Mouse (Mus musculus): Measurements from ENCODE around the gene Epb41l1.

DNA sequence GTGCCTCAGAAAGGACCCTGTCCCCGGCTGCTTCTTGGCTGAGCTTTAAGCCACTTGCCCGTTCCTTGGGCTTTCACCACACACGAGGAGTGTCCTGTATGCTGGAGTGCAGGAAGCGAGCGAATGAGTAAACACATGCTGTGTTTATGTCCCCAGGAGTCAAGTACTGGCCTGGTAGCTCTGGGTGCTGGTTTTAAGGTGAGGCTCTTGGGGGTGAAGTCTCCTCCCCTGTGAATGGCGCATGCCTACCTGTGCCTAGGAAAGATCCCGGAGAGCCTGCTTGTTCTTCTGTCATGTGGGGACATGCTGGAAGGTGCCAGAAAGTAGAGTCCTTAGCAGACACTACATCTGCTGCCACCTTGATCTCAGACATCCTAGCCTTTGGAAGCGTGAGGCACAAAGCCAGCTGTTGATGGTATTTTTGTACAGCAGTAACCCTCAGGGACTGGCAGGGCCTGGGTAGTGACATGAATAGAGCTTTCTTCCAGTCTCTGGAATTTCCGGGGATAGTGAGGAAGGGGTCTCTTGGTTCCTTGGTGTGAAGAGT lies 25.9 kb downstream of the Epb41l1 start:
- TF ChIP-seq CTCF (IDR thresholded peaks at IDR 0.05; ENCODE audit: borderline replicate concordance, control insufficient read depth, extremely low read depth, insufficient read depth, low read length, poor library complexity) (no peak), POLR2A (IDR thresholded peaks at IDR 0.05; ENCODE audit: control insufficient read depth, extremely low read depth, insufficient read depth, low read length, poor library complexity) (no peak)
